Mouse (Mus musculus) gastrocnemius, adult 8-10 months (tissue): ENCODE measurements around the gene Lcp1. TPM values are rescaled to one million over a fixed set of nuclear protein-coding genes. Genes with fewer than 3 reads are reported as not detected.

Experiments
- DNase-seq, 2 experiments: peaks; one replicate each; pipeline ENCODE4 v3.0.0; 2022; ENCODE audit warnings: low spot score in 2 of 2
- microRNA-seq: library from miRNA; unstranded; fragments of <30 nt; microRNA quantifications from one replicate; pipeline ENCODE4 v1.2.0, GENCODE M21; 2022
- total RNA-seq, 4 experiments: library from RNA; stranded (reverse); gene quantifications; 2 replicates each; pipeline ENCODE4 v1.2.4; 2022

Gene Lcp1
- total RNA-seq, 4 experiments from 2014 or later = 1.0 to 2.6 (median 1.7) TPM

- no peak for DNase-seq
Observed at GRCm38 (mm10) chr14:75279716-75280115, 148.8 kb downstream of the Lcp1 start.

- no peak for DNase-seq
Observed at GRCm38 (mm10) chr14:75280406-75280805, 149.5 kb downstream of the Lcp1 start.

Small RNA genes within 50 kb of the gene (microRNA-seq; reads per million reads assigned to microRNA genes)
- not detected for gene Gm44482

Other genes starting within 250 kb of the Lcp1 start
- gene Lrch1, start 183.2 kb upstream of the Lcp1 start, total RNA-seq = 1 to 10 TPM; 1.8 to 3.1 (median 2.5) TPM
- under 1 TPM in 2 of 4 experiments, not detected in 2; 0.11 to 0.13 TPM for gene Rubcnl, start 115.1 kb upstream of the Lcp1 start, total RNA-seq
- not detected for gene Lrrc63, start 220 bp upstream of the Lcp1 start, total RNA-seq
- gene Cpb2, start 111.2 kb downstream of the Lcp1 start, total RNA-seq = not detected
- gene Zc3h13, start 153.3 kb downstream of the Lcp1 start, total RNA-seq = 10 to 100 TPM; 14.3 to 19.1 (median 17.7) TPM